Mouse (Mus musculus) heart, embryonic 15.5 days (tissue): ENCODE data around the gene Fnbp1. TPM values are rescaled to one million over a fixed set of nuclear protein-coding genes. Genes with fewer than 3 reads are reported as not detected.

ENCODE experiments used
- ATAC-seq: fragments of 200-750 bp; cut with Nextera tagmentation; replicated peaks from 2 replicates; pipeline ENCODE4 v1.8.0; 2017; ENCODE audit warnings: low read depth, moderate TSS enrichment; ENCODE audit not compliant: insufficient number of reproducible peaks, insufficient read depth, low FRiP score
- H3K27ac ChIP-seq: fragments of 300-500 bp; sonication (generic); 2 replicates; pipeline ENCODE4 v1.5.1; 2015; ENCODE audit warnings: mild to moderate bottlenecking, inconsistent platforms
- H3K27me3 ChIP-seq: fragments of 300-500 bp; sonication (generic); 2 replicates; pipeline ENCODE4 v1.6.1; 2015; ENCODE audit warnings: inconsistent platforms
- H3K36me3 ChIP-seq: fragments of 300-500 bp; sonication (generic); 2 replicates; pipeline ENCODE4 v1.6.1; 2015; ENCODE audit warnings: mild to moderate bottlenecking, inconsistent platforms
- H3K4me1 ChIP-seq: fragments of 300-500 bp; sonication (generic); replicated peaks from 2 replicates; pipeline ENCODE4 v1.6.1; 2015; ENCODE audit warnings: inconsistent platforms
- H3K4me2 ChIP-seq: fragments of 300-500 bp; sonication (generic); 2 replicates; pipeline ENCODE4 v1.6.1; 2015; ENCODE audit warnings: inconsistent platforms, mild to moderate bottlenecking, moderate library complexity
- H3K4me3 ChIP-seq: fragments of 300-500 bp; sonication (generic); 2 replicates; pipeline ENCODE4 v1.5.1; 2015; ENCODE audit warnings: mild to moderate bottlenecking, inconsistent platforms
- H3K9ac ChIP-seq: fragments of 300-500 bp; sonication (generic); 2 replicates; pipeline ENCODE4 v1.6.1; 2015; ENCODE audit warnings: mild to moderate bottlenecking, inconsistent platforms
- H3K9me3 ChIP-seq: fragments of 300-500 bp; sonication (generic); replicated peaks from 2 replicates; pipeline ENCODE4 v1.6.1; 2016; ENCODE audit warnings: inconsistent platforms
- WGBS: fragments of 180-500 bp; shearing (Covaris S2); methylation state at CpG from one replicate; pipeline ENCODE4 v1.1.7; 2015; ENCODE audit warnings: mixed read lengths; 5-methylcytosine and 5-hydroxymethylcytosine counted together
- polyA plus RNA-seq: library from polyadenylated mRNA; unstranded; fragments of >200 nt; fragmentation: Nextera tagmentation; extraction: Ambion mirVana; gene quantifications from 2 replicates; pipeline ENCODE4 v1.2.1, GENCODE M21; 2015

Gene Fnbp1
- polyA plus RNA-seq, 1 experiment from 2014 or later, result 16.0 TPM

- no peak overlapping the region for H3K4me2 ChIP-seq
These were observed 33.6 kb downstream of the Fnbp1 start for GRCm38 (mm10) chr2:31108186-31108585.

GRCm38 (mm10) chr2:31106621-31107320 is 35.0 kb downstream of the Fnbp1 start:
- Histone ChIP-seq H3K27ac (peak overlapping the region; percentile 82), H3K9me3 (no peaks in the 10 kb centered on the region), H3K4me1 (peaks cover 40% of the 10 kb centered on the region), H3K27me3 (no peaks in the 10 kb centered on the region), H3K9ac (0 out of 2 replicates have a peak overlapping the region, but pooled peaks have one; percentile 25), H3K36me3 (no peaks in the 10 kb centered on the region), H3K4me3 (peak overlapping the region; percentile 10; the same call in 1 of the 2 replicates), H3K4me2 (peak overlapping the region; percentile 49)
- ATAC-seq, result peak; percentile 79
- WGBS, result 7% methylated on average over 11 of the region's 11 CpGs

More at GRCm38 (mm10) chr2:31108186-31108585, 33.6 kb downstream of the Fnbp1 start:
- Histone ChIP-seq H3K36me3 (no peaks in the 10 kb centered on the region), H3K4me1 (peaks cover 47% of the 10 kb centered on the region), H3K9ac (no peak overlapping the region), H3K27ac (peak overlapping the region; percentile 82), H3K9me3 (no peaks in the 10 kb centered on the region), H3K4me3 (no peak overlapping the region), H3K27me3 (no peaks in the 10 kb centered on the region)
- ATAC-seq, result no peak
- WGBS, result 54% methylated on average over 6 of the region's 6 CpGs

- H3K4me1 ChIP-seq, result peaks cover 38% of the 10 kb centered on the region
- H3K36me3 ChIP-seq, result no peaks in the 10 kb centered on the region
- no peaks in the 10 kb centered on the region for H3K27me3 ChIP-seq
- 89% methylated on average over 3 of the region's 3 CpGs for WGBS
- no peaks in the 10 kb centered on the region for H3K9me3 ChIP-seq
- ATAC-seq, result no peak
- H3K27ac ChIP-seq, result peak overlapping the region; percentile 82; the same call in 1 of the 2 replicates
- no peak overlapping the region for H3K4me2 ChIP-seq
- H3K9ac ChIP-seq, result no peak overlapping the region
- H3K4me3 ChIP-seq, result no peak overlapping the region
These were observed 35.8 kb downstream of the Fnbp1 start for GRCm38 (mm10) chr2:31106004-31106403.

- Histone ChIP-seq H3K27me3 (no peaks in the 10 kb centered on the region), H3K4me1 (peaks cover 37% of the 10 kb centered on the region), H3K36me3 (0 out of 2 replicates have a peak, but pooled peaks cover under 1% of the 10 kb centered on the region), H3K4me3 (no peak overlapping the region), H3K9ac (no peak overlapping the region), H3K9me3 (no peaks in the 10 kb centered on the region), H3K27ac (no peak overlapping the region), H3K4me2 (no peak overlapping the region)
- no peak for ATAC-seq
- WGBS, result 59% methylated on average over 3 of the region's 3 CpGs
These were observed 36.5 kb downstream of the Fnbp1 start for GRCm38 (mm10) chr2:31105279-31105678.

- no peak for ATAC-seq
- Histone ChIP-seq H3K4me3 (no peak overlapping the region), H3K4me1 (peaks cover 28% of the 10 kb centered on the region), H3K36me3 (peaks cover 4% of the 10 kb centered on the region; the same call in 1 of the 2 replicates), H3K9ac (no peak overlapping the region), H3K4me2 (no peak overlapping the region), H3K27me3 (no peaks in the 10 kb centered on the region), H3K9me3 (no peaks in the 10 kb centered on the region), H3K27ac (no peak overlapping the region)
- 68% methylated on average over 8 of the region's 8 CpGs for WGBS
These were observed 38.5 kb downstream of the Fnbp1 start for GRCm38 (mm10) chr2:31103321-31103720.

- H3K9me3 ChIP-seq, result no peaks in the 10 kb centered on the region
- H3K9ac ChIP-seq, result 0 out of 2 replicates have a peak overlapping the region, but pooled peaks have one; percentile 9
- H3K4me1 ChIP-seq, result peaks cover 9% of the 10 kb centered on the region
- no peaks in the 10 kb centered on the region for H3K27me3 ChIP-seq
- 51% methylated on average over 3 of the region's 3 CpGs for WGBS
- H3K4me2 ChIP-seq, result peak overlapping the region; percentile 9
- no peak overlapping the region for H3K4me3 ChIP-seq
- no peak for ATAC-seq
- H3K27ac ChIP-seq, result peak overlapping the region; percentile 26
- peaks cover 4% of the 10 kb centered on the region; the same call in 1 of the 2 replicates for H3K36me3 ChIP-seq
These were observed 40.5 kb downstream of the Fnbp1 start for GRCm38 (mm10) chr2:31101285-31101684.

GRCm38 (mm10) chr2:31099079-31099478 is 42.7 kb downstream of the Fnbp1 start:
- Histone ChIP-seq H3K27ac (no peak overlapping the region), H3K9ac (no peak overlapping the region), H3K4me2 (no peak overlapping the region), H3K27me3 (no peaks in the 10 kb centered on the region), H3K9me3 (no peaks in the 10 kb centered on the region), H3K4me1 (peaks cover 8% of the 10 kb centered on the region), H3K4me3 (no peak overlapping the region), H3K36me3 (peaks cover 4% of the 10 kb centered on the region)
- 73% methylated on average over 8 of the region's 8 CpGs for WGBS
- no peak for ATAC-seq

- no peak overlapping the region for H3K9ac ChIP-seq
- H3K4me1 ChIP-seq, result peaks cover 8% of the 10 kb centered on the region
- no peak overlapping the region for H3K27ac ChIP-seq
- no peak overlapping the region for H3K4me3 ChIP-seq
- peaks cover 4% of the 10 kb centered on the region for H3K36me3 ChIP-seq
- no peaks in the 10 kb centered on the region for H3K9me3 ChIP-seq
- 91% methylated on average over 11 of the region's 11 CpGs for WGBS
- no peak for ATAC-seq
- no peak overlapping the region for H3K4me2 ChIP-seq
- H3K27me3 ChIP-seq, result no peaks in the 10 kb centered on the region
These were observed 43.2 kb downstream of the Fnbp1 start for GRCm38 (mm10) chr2:31098616-31099015.

- Histone ChIP-seq H3K4me3 (no peak overlapping the region), H3K9ac (no peak overlapping the region), H3K27ac (no peak overlapping the region), H3K27me3 (no peaks in the 10 kb centered on the region), H3K4me1 (peaks cover 8% of the 10 kb centered on the region), H3K4me2 (no peak overlapping the region), H3K9me3 (no peaks in the 10 kb centered on the region), H3K36me3 (peaks cover 4% of the 10 kb centered on the region)
- no peak for ATAC-seq
- 70% methylated on average over 2 of the region's 2 CpGs for WGBS
These were observed 44.5 kb downstream of the Fnbp1 start for GRCm38 (mm10) chr2:31097276-31097675.

GRCm38 (mm10) chr2:31096119-31096518 is 45.7 kb downstream of the Fnbp1 start:
- WGBS, result 90% methylated on average over 15 of the region's 15 CpGs
- H3K36me3 ChIP-seq, result peaks cover 4% of the 10 kb centered on the region
- no peak overlapping the region for H3K9ac ChIP-seq
- H3K9me3 ChIP-seq, result no peaks in the 10 kb centered on the region
- no peak for ATAC-seq
- H3K27me3 ChIP-seq, result no peaks in the 10 kb centered on the region
- H3K4me2 ChIP-seq, result no peak overlapping the region
- no peak overlapping the region for H3K4me3 ChIP-seq
- H3K27ac ChIP-seq, result no peak overlapping the region
- peaks cover 4% of the 10 kb centered on the region for H3K4me1 ChIP-seq

GRCm38 (mm10) chr2:31094565-31094964 is 47.2 kb downstream of the Fnbp1 start:
- H3K36me3 ChIP-seq, result no peaks in the 10 kb centered on the region; the same call in 1 of the 2 replicates
- WGBS, result 51% methylated on average over 5 of the region's 5 CpGs

GRCm38 (mm10) chr2:31092939-31093338 is 48.9 kb downstream of the Fnbp1 start:
- WGBS, result 86% methylated on average over 3 of the region's 3 CpGs
- Histone ChIP-seq H3K36me3 (no peaks in the 10 kb centered on the region; the same call in 1 of the 2 replicates), H3K9me3 (no peaks in the 10 kb centered on the region), H3K27ac (no peak overlapping the region), H3K4me3 (no peak overlapping the region), H3K9ac (no peak overlapping the region), H3K4me1 (peaks cover 13% of the 10 kb centered on the region), H3K27me3 (no peaks in the 10 kb centered on the region), H3K4me2 (no peak overlapping the region)
- no peak for ATAC-seq

More at GRCm38 (mm10) chr2:31094565-31094964, 47.2 kb downstream of the Fnbp1 start:
- H3K9ac ChIP-seq, result no peak overlapping the region
- H3K4me2 ChIP-seq, result no peak overlapping the region
- no peak overlapping the region for H3K4me3 ChIP-seq
- no peaks in the 10 kb centered on the region for H3K9me3 ChIP-seq
- H3K4me1 ChIP-seq, result no peaks in the 10 kb centered on the region
- H3K27me3 ChIP-seq, result no peaks in the 10 kb centered on the region
- ATAC-seq, result no peak
- no peak overlapping the region for H3K27ac ChIP-seq
